Mouse (Mus musculus) lung, adult 2 months (tissue): Measurements from ENCODE around the gene Copb1.

Source experiments
- CTCF ChIP-seq: fragments of 200-500 bp; IDR thresholded peaks from 2 replicates; pipeline ENCODE4 v1.5.1; 2011; ENCODE audit warnings: mild to moderate bottlenecking, low read length, control low read depth; ENCODE audit not compliant: insufficient read depth
- POLR2A ChIP-seq: fragments of 200-500 bp; IDR thresholded peaks from 2 replicates; pipeline ENCODE4 v1.6.1; 2011; ENCODE audit warnings: low read depth, mild to moderate bottlenecking, control low read depth, low read length, borderline replicate concordance; ENCODE audit errors: extremely low read depth

DNA sequence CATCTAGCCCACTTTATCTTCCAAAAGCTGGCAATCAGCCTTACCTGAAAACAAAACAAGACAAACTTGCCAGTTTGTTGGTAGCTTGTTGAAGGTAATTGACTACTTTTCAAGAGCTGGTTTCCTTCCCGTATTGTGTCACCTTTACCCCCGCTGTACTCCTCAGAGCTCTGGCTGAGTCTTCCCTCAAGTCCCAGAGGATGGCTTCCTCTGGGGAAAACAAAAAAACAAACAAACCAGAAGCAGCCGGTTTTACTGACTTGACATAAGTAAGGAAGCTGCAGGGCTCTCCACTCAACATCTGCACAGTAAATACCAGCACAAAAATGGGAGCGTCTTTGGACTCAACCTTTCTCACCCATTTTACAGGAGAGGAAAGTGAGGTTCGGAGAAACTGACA lies 39.4 kb upstream of the Copb1 start:
- no peak for TF ChIP-seq CTCF
- TF ChIP-seq POLR2A = no peak
